Mouse (Mus musculus): ENCODE measurements around the gene Cblb. TPM values are rescaled to one million over a fixed set of nuclear protein-coding genes. Genes with fewer than 3 reads are reported as not detected.

The Cblb gene
- polyA plus RNA-seq (2014; fragmentation: Nextera tagmentation; extraction: Ambion mirVana): 12.1 and 12.3 TPM in 2 replicates

DNA sequence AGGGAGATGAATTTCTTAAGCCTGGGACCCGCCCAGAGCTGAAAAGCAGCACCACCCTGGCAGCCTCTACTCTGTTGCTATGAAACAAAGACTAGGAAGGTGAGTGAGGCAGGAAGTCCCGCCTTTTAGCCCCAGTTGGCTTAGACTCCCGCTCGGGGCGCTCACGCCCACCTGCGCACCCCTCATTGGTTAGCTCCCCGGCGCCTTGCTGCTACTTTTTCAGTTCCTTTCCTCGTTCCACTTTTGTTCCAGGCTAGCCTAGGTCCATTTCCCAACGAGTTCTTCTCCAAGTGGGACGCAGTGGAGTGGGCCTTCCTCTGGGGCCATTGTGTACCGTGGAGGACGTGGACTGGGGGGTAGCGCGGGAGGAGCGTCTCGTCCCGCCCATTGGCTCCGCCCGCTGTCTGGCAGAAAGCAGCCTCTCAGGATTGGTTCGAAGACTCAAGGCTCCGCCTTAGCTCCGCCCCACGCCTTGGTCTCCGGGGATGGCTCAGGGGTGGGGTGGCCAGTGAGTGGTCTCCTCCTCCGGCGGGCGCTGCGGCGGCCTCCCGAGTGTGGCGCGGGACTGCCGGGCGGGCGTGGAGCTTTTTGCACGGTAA is at the start of gene Cblb:
Gene Cblb (plus strand): TSS at position 135 of the 599 bp plus-strand sequence.
- Histone ChIP-seq H3K4me3 (ENCODE audit: low read depth, low read length) (peak within 1 kb of the TSS; percentile 90), H3K9me3 (ENCODE audit: control insufficient read depth, low read length) (no peaks in the 10 kb centered on the region), H3K36me3 (ENCODE audit: control insufficient read depth, insufficient read depth, low read length) (peaks cover 10% of the 10 kb centered on the region; the same call in 1 of the 2 replicates), H3K4me2 (ENCODE audit: low read length) (peak within 1 kb of the TSS; percentile 62), H3K27ac (ENCODE audit: low read depth) (peak within 1 kb of the TSS; percentile 95), H3K4me1 (replicated peaks; ENCODE audit: control insufficient read depth, insufficient read depth, low read length) (0 out of 2 replicates have a peak, but pooled peaks cover 2% of the 10 kb centered on the region), H3K27me3 (replicated peaks; ENCODE audit: control insufficient read depth, insufficient read depth, low read length) (no peaks in the 10 kb centered on the region), H3K9ac (ENCODE audit: low read length) (peak within 1 kb of the TSS; percentile 83)
- DNase-seq (ENCODE audit: low spot score) (peak; percentile 99), ATAC-seq (replicated peaks; ENCODE audit: low FRiP score, low TSS enrichment, low read depth) (peak; percentile 100)
- under 1% methylated on average over 38 of the region's 38 CpGs for WGBS

- Histone ChIP-seq H3K9me3 (ENCODE audit: control insufficient read depth, low read length) (no peaks in the 10 kb centered on the region), H3K4me2 (ENCODE audit: low read length) (no peak overlapping the region), H3K4me1 (replicated peaks; ENCODE audit: control insufficient read depth, insufficient read depth, low read length) (no peaks in the 10 kb centered on the region), H3K9ac (ENCODE audit: low read length) (no peak overlapping the region), H3K27ac (ENCODE audit: low read depth) (no peak overlapping the region), H3K27me3 (replicated peaks; ENCODE audit: control insufficient read depth, insufficient read depth, low read length) (no peaks in the 10 kb centered on the region), H3K4me3 (ENCODE audit: low read depth, low read length) (no peak overlapping the region), H3K36me3 (ENCODE audit: control insufficient read depth, insufficient read depth, low read length) (no peaks in the 10 kb centered on the region)
- DNase-seq (ENCODE audit: low spot score) (no peak), ATAC-seq (replicated peaks; ENCODE audit: low FRiP score, low TSS enrichment, low read depth) (no peak)
- WGBS: 74% methylated on average over 8 of the region's 8 CpGs
These were observed 45.6 kb upstream of the Cblb start for GRCm38 (mm10) chr16:51985436-51985835.

DNA sequence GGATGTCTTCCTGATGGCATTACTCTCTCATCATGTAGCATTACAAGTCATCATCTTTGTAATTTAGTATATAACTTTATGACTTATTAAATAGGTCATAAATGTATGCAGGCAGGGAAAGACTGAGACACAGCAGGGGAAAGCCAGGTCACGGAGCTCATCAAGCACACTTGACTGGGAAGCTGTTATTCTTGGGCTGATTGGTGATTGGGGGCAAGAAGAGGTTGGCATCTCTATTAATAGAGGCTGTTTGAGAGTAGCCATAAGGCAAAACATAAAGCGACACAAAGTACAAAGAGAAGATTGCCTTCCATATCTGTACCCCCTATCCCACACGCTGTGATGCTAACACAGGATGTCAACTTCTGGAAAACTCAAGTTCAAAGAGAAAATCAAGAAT is 44.8 kb upstream of the Cblb start:
- no peaks in the 10 kb centered on the region for H3K4me1 ChIP-seq (replicated peaks; ENCODE audit: control insufficient read depth, insufficient read depth, low read length)
- 87% methylated on average over 3 of the region's 3 CpGs for WGBS
- no peak overlapping the region for H3K4me2 ChIP-seq (ENCODE audit: low read length)
- ATAC-seq (replicated peaks; ENCODE audit: low FRiP score, low TSS enrichment, low read depth): no peak
- H3K27ac ChIP-seq (ENCODE audit: low read depth): no peak overlapping the region
- no peaks in the 10 kb centered on the region for H3K27me3 ChIP-seq (replicated peaks; ENCODE audit: control insufficient read depth, insufficient read depth, low read length)
- H3K4me3 ChIP-seq (ENCODE audit: low read depth, low read length): no peak overlapping the region
- H3K9me3 ChIP-seq (ENCODE audit: control insufficient read depth, low read length): no peaks in the 10 kb centered on the region
- no peak for DNase-seq (ENCODE audit: low spot score)
- H3K9ac ChIP-seq (ENCODE audit: low read length): no peak overlapping the region
- no peaks in the 10 kb centered on the region for H3K36me3 ChIP-seq (ENCODE audit: control insufficient read depth, insufficient read depth, low read length)

DNA sequence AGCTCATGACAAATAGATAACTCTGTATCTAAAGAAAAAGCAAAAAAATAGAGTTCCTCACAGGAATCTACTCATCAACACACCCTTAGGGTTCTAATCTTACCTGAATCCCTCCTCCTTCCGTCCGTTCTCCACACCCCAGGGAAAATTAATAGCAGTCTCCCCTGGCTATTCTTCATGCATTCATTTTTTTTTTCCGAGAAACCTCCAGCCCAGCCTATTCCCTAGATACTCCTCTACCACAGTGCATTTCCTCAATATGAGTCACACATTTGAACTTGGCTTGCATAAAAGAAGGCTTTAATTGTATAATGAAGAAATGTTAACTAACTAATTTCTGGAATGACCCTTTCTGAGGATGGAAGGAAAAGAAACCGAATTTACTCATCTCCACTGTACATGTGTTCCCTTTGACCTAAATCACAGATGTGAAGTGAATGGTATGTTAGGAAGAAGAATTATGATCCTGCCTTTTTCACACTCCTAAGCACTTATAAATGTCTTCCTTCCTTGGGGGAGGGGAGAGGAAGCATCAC is 43.9 kb upstream of the Cblb start:
- H3K36me3 ChIP-seq (ENCODE audit: control insufficient read depth, insufficient read depth, low read length): no peaks in the 10 kb centered on the region
- no peaks in the 10 kb centered on the region for H3K4me1 ChIP-seq (replicated peaks; ENCODE audit: control insufficient read depth, insufficient read depth, low read length)
- H3K27me3 ChIP-seq (replicated peaks; ENCODE audit: control insufficient read depth, insufficient read depth, low read length): no peaks in the 10 kb centered on the region
- no peaks in the 10 kb centered on the region for H3K9me3 ChIP-seq (ENCODE audit: control insufficient read depth, low read length)
- H3K4me3 ChIP-seq (ENCODE audit: low read depth, low read length): no peak overlapping the region
- no peak overlapping the region for H3K4me2 ChIP-seq (ENCODE audit: low read length)
- H3K9ac ChIP-seq (ENCODE audit: low read length): no peak overlapping the region
- no peak overlapping the region for H3K27ac ChIP-seq (ENCODE audit: low read depth)
- WGBS: 73% methylated on average over 4 of the region's 4 CpGs
- ATAC-seq (replicated peaks; ENCODE audit: low FRiP score, low TSS enrichment, low read depth) (no peak), DNase-seq (ENCODE audit: low spot score) (no peak)

DNA sequence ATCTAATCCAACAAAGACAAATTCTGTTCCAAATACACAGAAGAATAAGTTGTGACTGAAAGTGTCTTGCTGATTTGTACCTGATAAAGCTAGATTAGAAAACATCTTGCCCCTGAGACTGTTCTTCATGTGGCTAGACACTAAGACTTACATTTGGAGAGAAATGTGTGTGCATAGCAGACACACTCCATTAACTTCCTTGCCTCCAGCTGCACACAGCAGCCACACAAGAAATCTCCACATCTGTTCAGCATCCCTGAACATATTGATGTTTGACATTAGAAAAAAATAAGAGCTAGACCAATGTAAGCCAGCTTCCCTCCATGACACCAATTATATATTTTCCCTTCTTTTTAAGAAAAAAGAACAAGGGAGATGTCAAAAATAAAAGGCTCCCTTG is 43.0 kb upstream of the Cblb start:
- Histone ChIP-seq H3K27me3 (replicated peaks; ENCODE audit: control insufficient read depth, insufficient read depth, low read length) (no peaks in the 10 kb centered on the region), H3K9ac (ENCODE audit: low read length) (no peak overlapping the region), H3K36me3 (ENCODE audit: control insufficient read depth, insufficient read depth, low read length) (no peaks in the 10 kb centered on the region), H3K27ac (ENCODE audit: low read depth) (no peak overlapping the region), H3K4me2 (ENCODE audit: low read length) (no peak overlapping the region), H3K9me3 (ENCODE audit: control insufficient read depth, low read length) (no peaks in the 10 kb centered on the region), H3K4me3 (ENCODE audit: low read depth, low read length) (no peak overlapping the region), H3K4me1 (replicated peaks; ENCODE audit: control insufficient read depth, insufficient read depth, low read length) (no peaks in the 10 kb centered on the region)
- ATAC-seq (replicated peaks; ENCODE audit: low FRiP score, low TSS enrichment, low read depth) (no peak), DNase-seq (ENCODE audit: low spot score) (no peak)

DNA sequence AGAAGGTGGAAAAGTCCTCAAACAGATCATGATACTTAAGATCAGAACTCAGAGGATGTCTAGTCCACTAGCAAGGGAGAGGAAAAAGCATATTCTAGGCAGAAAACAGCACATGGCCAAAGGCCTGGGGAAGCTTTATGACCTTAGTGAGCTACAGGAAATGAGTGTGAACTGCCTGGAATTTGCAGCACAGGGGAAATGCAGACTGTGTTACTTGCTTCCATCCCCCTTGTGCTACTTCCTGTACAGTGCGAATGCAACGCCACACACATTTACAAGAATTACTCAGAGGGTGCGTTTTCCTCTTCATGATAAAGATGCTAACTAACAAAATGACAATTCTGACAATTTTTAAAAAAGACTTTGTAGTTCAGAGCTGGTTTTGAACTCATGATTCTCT is 41.8 kb upstream of the Cblb start:
- DNase-seq (ENCODE audit: low spot score): no peak
- H3K4me2 ChIP-seq (ENCODE audit: low read length): no peak overlapping the region
- H3K9me3 ChIP-seq (ENCODE audit: control insufficient read depth, low read length): no peaks in the 10 kb centered on the region
- H3K36me3 ChIP-seq (ENCODE audit: control insufficient read depth, insufficient read depth, low read length): no peaks in the 10 kb centered on the region
- WGBS: 69% methylated on average over 3 of the region's 3 CpGs
- H3K4me1 ChIP-seq (replicated peaks; ENCODE audit: control insufficient read depth, insufficient read depth, low read length): no peaks in the 10 kb centered on the region
- H3K27ac ChIP-seq (ENCODE audit: low read depth): no peak overlapping the region
- no peak for ATAC-seq (replicated peaks; ENCODE audit: low FRiP score, low TSS enrichment, low read depth)
- H3K4me3 ChIP-seq (ENCODE audit: low read depth, low read length): no peak overlapping the region
- no peak overlapping the region for H3K9ac ChIP-seq (ENCODE audit: low read length)
- H3K27me3 ChIP-seq (replicated peaks; ENCODE audit: control insufficient read depth, insufficient read depth, low read length): no peaks in the 10 kb centered on the region

- H3K27me3 ChIP-seq (replicated peaks; ENCODE audit: control insufficient read depth, insufficient read depth, low read length): no peaks in the 10 kb centered on the region
- no peak overlapping the region for H3K9ac ChIP-seq (ENCODE audit: low read length)
- no peaks in the 10 kb centered on the region for H3K9me3 ChIP-seq (ENCODE audit: control insufficient read depth, low read length)
- no peak for ATAC-seq (replicated peaks; ENCODE audit: low FRiP score, low TSS enrichment, low read depth)
- WGBS: 86% methylated on average over 3 of the region's 3 CpGs
- H3K4me3 ChIP-seq (ENCODE audit: low read depth, low read length): no peak overlapping the region
- H3K4me1 ChIP-seq (replicated peaks; ENCODE audit: control insufficient read depth, insufficient read depth, low read length): no peaks in the 10 kb centered on the region
- no peaks in the 10 kb centered on the region for H3K36me3 ChIP-seq (ENCODE audit: control insufficient read depth, insufficient read depth, low read length)
- no peak for DNase-seq (ENCODE audit: low spot score)
- no peak overlapping the region for H3K27ac ChIP-seq (ENCODE audit: low read depth)
- no peak overlapping the region for H3K4me2 ChIP-seq (ENCODE audit: low read length)
These were observed 31.0 kb upstream of the Cblb start for GRCm38 (mm10) chr16:52000043-52000442.

GRCm38 (mm10) chr16:52000801-52001200 is 30.2 kb upstream of the Cblb start:
- no peak for ATAC-seq (replicated peaks; ENCODE audit: low FRiP score, low TSS enrichment, low read depth)
- Histone ChIP-seq H3K4me3 (ENCODE audit: low read depth, low read length) (no peak overlapping the region), H3K27me3 (replicated peaks; ENCODE audit: control insufficient read depth, insufficient read depth, low read length) (no peaks in the 10 kb centered on the region), H3K9me3 (ENCODE audit: control insufficient read depth, low read length) (no peaks in the 10 kb centered on the region), H3K27ac (ENCODE audit: low read depth) (no peak overlapping the region), H3K4me2 (ENCODE audit: low read length) (no peak overlapping the region), H3K9ac (ENCODE audit: low read length) (no peak overlapping the region), H3K36me3 (ENCODE audit: control insufficient read depth, insufficient read depth, low read length) (no peaks in the 10 kb centered on the region), H3K4me1 (replicated peaks; ENCODE audit: control insufficient read depth, insufficient read depth, low read length) (no peaks in the 10 kb centered on the region)
- no peak for DNase-seq (ENCODE audit: low spot score)

GRCm38 (mm10) chr16:52007006-52007405 is 24.0 kb upstream of the Cblb start:
- H3K36me3 ChIP-seq (ENCODE audit: control insufficient read depth, insufficient read depth, low read length): no peaks in the 10 kb centered on the region
- no peak for ATAC-seq (replicated peaks; ENCODE audit: low FRiP score, low TSS enrichment, low read depth)
- H3K9ac ChIP-seq (ENCODE audit: low read length): no peak overlapping the region
- no peak for DNase-seq (ENCODE audit: low spot score)
- H3K4me3 ChIP-seq (ENCODE audit: low read depth, low read length): no peak overlapping the region
- H3K4me2 ChIP-seq (ENCODE audit: low read length): no peak overlapping the region
- 75% methylated on average over 3 of the region's 3 CpGs for WGBS
- H3K9me3 ChIP-seq (ENCODE audit: control insufficient read depth, low read length): no peaks in the 10 kb centered on the region
- H3K27ac ChIP-seq (ENCODE audit: low read depth): no peak overlapping the region
- H3K4me1 ChIP-seq (replicated peaks; ENCODE audit: control insufficient read depth, insufficient read depth, low read length): no peaks in the 10 kb centered on the region
- no peaks in the 10 kb centered on the region for H3K27me3 ChIP-seq (replicated peaks; ENCODE audit: control insufficient read depth, insufficient read depth, low read length)

Data from intestine, embryonic 14.5 days (tissue).